8 mouse cellular contexts compared by ENCODE assay signal in genomic region chr5:30870131-30870406, GRCm38 (mm10). TPM values are rescaled to one million over a fixed set of nuclear protein-coding genes. Genes with fewer than 3 reads are reported as not detected.
DNase-seq lines count a peak whose midpoint lies in the region; ATAC-seq and TF ChIP-seq lines count a peak whose summit lies in the region.

No protein-coding gene starts in this region.

- no peaks in the 10 kb centered on the region for H3K27me3 ChIP-seq in embryonic facial prominence, embryonic 12.5 days
- no peaks in the 10 kb centered on the region for H3K27me3 ChIP-seq in intestine, embryonic 14.5 days (replicated peaks; ENCODE audit: control insufficient read depth, insufficient read depth, low read length)
- H3K27me3 ChIP-seq in myocyte (ENCODE audit: control insufficient read depth, insufficient read depth, insufficient read length) = no peaks in the 10 kb centered on the region

- no peaks in the 10 kb centered on the region for H3K9me3 ChIP-seq in embryonic facial prominence, embryonic 12.5 days
- H3K9me3 ChIP-seq in intestine, embryonic 14.5 days (ENCODE audit: control insufficient read depth, low read length) = no peaks in the 10 kb centered on the region

- H3K27ac ChIP-seq in layer of hippocampus, adult 2 months = peak overlapping the region; percentile 93
- peak overlapping the region; percentile 75 for H3K27ac ChIP-seq in embryonic facial prominence, embryonic 12.5 days
- 0 out of 2 replicates have a peak overlapping the region, but pooled peaks have one; percentile 2 for H3K27ac ChIP-seq in intestine, embryonic 14.5 days (ENCODE audit: low read depth)

- DNase-seq in layer of hippocampus, adult 2 months (ENCODE audit: low spot score in 2 of 2) = no peak
- DNase-seq in layer of hippocampus, adult 18-20 months (ENCODE audit: low spot score in 2 of 2) = no peak
- no peak for DNase-seq in intestine, embryonic 14.5 days (ENCODE audit: low spot score)
- DNase-seq in adrenal gland, adult 2 months = no peak
- DNase-seq in layer of hippocampus, postnatal 25 days (ENCODE audit: extremely low spot score in 1 of 2, low spot score in 1 of 2) = no peak

- peaks cover 20% of the 10 kb centered on the region for H3K4me1 ChIP-seq in embryonic facial prominence, embryonic 12.5 days
- H3K4me1 ChIP-seq in intestine, embryonic 14.5 days (replicated peaks; ENCODE audit: control insufficient read depth, insufficient read depth, low read length) = peaks cover 13% of the 10 kb centered on the region

- 19% methylated on average over 2 of the region's 2 CpGs for WGBS in embryonic facial prominence, embryonic 12.5 days
- WGBS in intestine, embryonic 14.5 days = 20% methylated on average over 2 of the region's 2 CpGs

- peak overlapping the region; percentile 84 for H3K4me2 ChIP-seq in embryonic facial prominence, embryonic 12.5 days (replicated peaks)
- H3K4me2 ChIP-seq in intestine, embryonic 14.5 days (ENCODE audit: low read length) = peak overlapping the region; percentile 61
- H3K4me2 ChIP-seq in myocyte (ENCODE audit: low read depth) = peak overlapping the region; percentile 89

- H3K9ac ChIP-seq in embryonic facial prominence, embryonic 12.5 days = peak overlapping the region; percentile 79
- H3K9ac ChIP-seq in intestine, embryonic 14.5 days (ENCODE audit: low read length) = peak overlapping the region; percentile 92

- no peak for TF ChIP-seq POLR2A in myocyte (IDR thresholded peaks at IDR 0.05; ENCODE audit: insufficient read length, low read depth)

- ATAC-seq in embryonic facial prominence, embryonic 12.5 days (ENCODE audit: insufficient number of reproducible peaks, insufficient read depth, low FRiP score, low TSS enrichment) = no peak
- no peak for ATAC-seq in intestine, embryonic 14.5 days (replicated peaks; ENCODE audit: low FRiP score, low TSS enrichment, low read depth)
- ATAC-seq in megakaryocyte progenitor cell, adult 5-6 weeks (replicated peaks; ENCODE audit: poor library complexity) = no peak

- peaks cover 11% of the 10 kb centered on the region for H3K79me2 ChIP-seq in myocyte (ENCODE audit: control insufficient read depth, insufficient read depth)

- no peak for TF ChIP-seq CTCF in layer of hippocampus, adult 2 months (conservative IDR thresholded peaks at IDR 0.05)

- peak overlapping the region; percentile 53 for H3ac ChIP-seq in myocyte (ENCODE audit: control insufficient read depth, insufficient read length)

- H3K4me3 ChIP-seq in layer of hippocampus, adult 2 months = peak overlapping the region; percentile 89
- H3K4me3 ChIP-seq in embryonic facial prominence, embryonic 12.5 days = peak overlapping the region; percentile 82
- peak overlapping the region; percentile 95 for H3K4me3 ChIP-seq in intestine, embryonic 14.5 days (ENCODE audit: low read depth, low read length)
- H3K4me3 ChIP-seq in myocyte = peak overlapping the region; percentile 67

- H3K36me3 ChIP-seq in embryonic facial prominence, embryonic 12.5 days = peaks cover 48% of the 10 kb centered on the region
- H3K36me3 ChIP-seq in intestine, embryonic 14.5 days (ENCODE audit: control insufficient read depth, insufficient read depth, low read length) = peaks cover 41% of the 10 kb centered on the region
- peaks cover 23% of the 10 kb centered on the region for H3K36me3 ChIP-seq in myocyte (ENCODE audit: control insufficient read depth, insufficient read depth)

TF ChIP-seq in myocyte, 11 proteins besides CTCF, POLR2A, EP300 and RAD21:
- TF ChIP-seq REST (IDR thresholded peaks at IDR 0.05; ENCODE audit: insufficient read depth, insufficient read length) (no peak), MYOG (IDR thresholded peaks at IDR 0.05; ENCODE audit: control insufficient read depth in 1 of 3, insufficient read depth in 1 of 3, insufficient read length in 2 of 3, low read depth in 2 of 3) (no peak), POLR2AphosphoS2 (IDR thresholded peaks at IDR 0.05; ENCODE audit: insufficient read length, low read depth) (no peak), SRF (IDR thresholded peaks at IDR 0.05; ENCODE audit: control insufficient read depth, insufficient read length, low read depth) (no peak), CEBPB (IDR thresholded peaks at IDR 0.05; ENCODE audit: insufficient read depth, poor library complexity, severe bottlenecking) (no peak), MAX (IDR thresholded peaks at IDR 0.05; ENCODE audit: low read depth) (no peak), MYOD1 (IDR thresholded peaks at IDR 0.05; ENCODE audit: control insufficient read depth in 1 of 3, insufficient read length in 2 of 3, low read depth in 2 of 3) (no peak), E2F4 (IDR thresholded peaks at IDR 0.05; ENCODE audit: insufficient read depth) (no peak), USF1 (IDR thresholded peaks at IDR 0.05; ENCODE audit: low read depth) (no peak), TCF3 (IDR thresholded peaks at IDR 0.05; ENCODE audit: insufficient read length, low read depth) (no peak), TCF12 (IDR thresholded peaks at IDR 0.05; ENCODE audit: insufficient read depth, poor library complexity, severe bottlenecking) (no peak)

RNA-seq across cellular contexts. Expression of gene Tmem214, which starts 2.3 kb away (rescaled TPM):
- 10 to 100 TPM; 60.8 to 63.2 TPM for total RNA-seq in layer of hippocampus, adult 2 months (2021)
- 10 to 100 TPM; 63.6 to 63.7 TPM for total RNA-seq in layer of hippocampus, adult 18-20 months (2021)
- 78.5 and 85.9 TPM in 2 replicates for polyA plus RNA-seq in embryonic facial prominence, embryonic 12.5 days (2016; fragmentation: Nextera tagmentation; extraction: Ambion mirVana)
- polyA plus RNA-seq in intestine, embryonic 14.5 days (2014; fragmentation: Nextera tagmentation; extraction: Ambion mirVana) = 59.9 and 60.7 TPM in 2 replicates
- polyA plus RNA-seq in myocyte (2012; fragmentation: generic; extraction: Trizol) = 52.8 TPM
- total RNA-seq in adrenal gland, adult 2 months (2021) = 10 to 100 TPM; 51.9 to 62.2 TPM
- 87.6 and 96.9 TPM in 2 replicates for polyA plus RNA-seq in adrenal gland, adult 2 months (2012; rRNA removed)
- total RNA-seq in megakaryocyte progenitor cell, adult 5-6 weeks (2015) = 18.2 and 23.9 TPM in 2 replicates
- total RNA-seq in megakaryocyte progenitor cell, adult 5-6 weeks (2017) = 20.9 and 38.4 TPM in 2 replicates
- total RNA-seq in layer of hippocampus, postnatal 25 days (2021) = 10 to 100 TPM; 60.4 to 60.8 TPM

RNA-seq across cellular contexts. Expression of gene Agbl5, which starts 18.4 kb away (rescaled TPM):
- total RNA-seq in layer of hippocampus, adult 2 months (2021) = 10 to 100 TPM; 12.2 to 15.5 TPM
- 10 to 100 TPM; 11.5 to 13.3 TPM for total RNA-seq in layer of hippocampus, adult 18-20 months (2021)
- 31.9 and 34.1 TPM in 2 replicates for polyA plus RNA-seq in embryonic facial prominence, embryonic 12.5 days (2016; fragmentation: Nextera tagmentation; extraction: Ambion mirVana)
- 25.4 and 26.4 TPM in 2 replicates for polyA plus RNA-seq in intestine, embryonic 14.5 days (2014; fragmentation: Nextera tagmentation; extraction: Ambion mirVana)
- 3.1 TPM for polyA plus RNA-seq in myocyte (2012; fragmentation: generic; extraction: Trizol)
- total RNA-seq in adrenal gland, adult 2 months (2021) = 1 to 10 TPM; 7.6 to 9.2 TPM
- polyA plus RNA-seq in adrenal gland, adult 2 months (2012; rRNA removed) = 25.3 and 27.5 TPM in 2 replicates
- 12.4 and 13.8 TPM in 2 replicates for total RNA-seq in megakaryocyte progenitor cell, adult 5-6 weeks (2015)
- 7.7 and 8.4 TPM in 2 replicates for total RNA-seq in megakaryocyte progenitor cell, adult 5-6 weeks (2017)
- 10 to 100 TPM; 13.0 to 14.5 TPM for total RNA-seq in layer of hippocampus, postnatal 25 days (2021)

RNA-seq across cellular contexts. Expression of gene Ost4, which starts 37.5 kb away (rescaled TPM):
- 10 to 100 TPM; 91.5 to 93.8 TPM for total RNA-seq in layer of hippocampus, adult 2 months (2021)
- 10 to 100 TPM; 97.5 to 98.5 TPM for total RNA-seq in layer of hippocampus, adult 18-20 months (2021)
- 346 and 376 TPM in 2 replicates for polyA plus RNA-seq in embryonic facial prominence, embryonic 12.5 days (2016; fragmentation: Nextera tagmentation; extraction: Ambion mirVana)
- 482 and 490 TPM in 2 replicates for polyA plus RNA-seq in intestine, embryonic 14.5 days (2014; fragmentation: Nextera tagmentation; extraction: Ambion mirVana)
- polyA plus RNA-seq in myocyte (2012; fragmentation: generic; extraction: Trizol) = 262 TPM
- total RNA-seq in adrenal gland, adult 2 months (2021) = 100 to 1,000 TPM; 256 to 264 TPM
- 120 and 143 TPM in 2 replicates for polyA plus RNA-seq in adrenal gland, adult 2 months (2012; rRNA removed)
- 439 and 494 TPM in 2 replicates for total RNA-seq in megakaryocyte progenitor cell, adult 5-6 weeks (2015)
- 259 and 297 TPM in 2 replicates for total RNA-seq in megakaryocyte progenitor cell, adult 5-6 weeks (2017)
- total RNA-seq in layer of hippocampus, postnatal 25 days (2021) = 100 to 1,000 TPM in 1 of 2 experiments, 10 to 100 TPM in 1; 92.7 to 101 TPM

RNA-seq across cellular contexts. Expression of gene Emilin1, which starts 43.1 kb away (rescaled TPM):
- total RNA-seq in layer of hippocampus, adult 2 months (2021) = 1 to 10 TPM; 2.0 TPM
- 1 to 10 TPM; 1.9 TPM for total RNA-seq in layer of hippocampus, adult 18-20 months (2021)
- polyA plus RNA-seq in embryonic facial prominence, embryonic 12.5 days (2016; fragmentation: Nextera tagmentation; extraction: Ambion mirVana) = 248 and 252 TPM in 2 replicates
- 187 and 209 TPM in 2 replicates for polyA plus RNA-seq in intestine, embryonic 14.5 days (2014; fragmentation: Nextera tagmentation; extraction: Ambion mirVana)
- polyA plus RNA-seq in myocyte (2012; fragmentation: generic; extraction: Trizol) = 25.8 TPM
- 10 to 100 TPM; 40.3 to 62.0 TPM for total RNA-seq in adrenal gland, adult 2 months (2021)
- 64.1 and 75.1 TPM in 2 replicates for polyA plus RNA-seq in adrenal gland, adult 2 months (2012; rRNA removed)
- total RNA-seq in megakaryocyte progenitor cell, adult 5-6 weeks (2015) = 49.7 and 64.5 TPM in 2 replicates
- total RNA-seq in megakaryocyte progenitor cell, adult 5-6 weeks (2017) = 98.6 and 99.3 TPM in 2 replicates
- 1 to 10 TPM; 2.5 to 3.4 TPM for total RNA-seq in layer of hippocampus, postnatal 25 days (2021)

RNA-seq across cellular contexts. Expression of gene Khk, which starts 51.2 kb away (rescaled TPM):
- 10 to 100 TPM; 17.0 to 17.7 TPM for total RNA-seq in layer of hippocampus, adult 2 months (2021)
- total RNA-seq in layer of hippocampus, adult 18-20 months (2021) = 10 to 100 TPM; 14.8 to 16.3 TPM
- 13.7 and 14.2 TPM in 2 replicates for polyA plus RNA-seq in embryonic facial prominence, embryonic 12.5 days (2016; fragmentation: Nextera tagmentation; extraction: Ambion mirVana)
- polyA plus RNA-seq in intestine, embryonic 14.5 days (2014; fragmentation: Nextera tagmentation; extraction: Ambion mirVana) = 21.6 and 21.9 TPM in 2 replicates
- 16.6 TPM for polyA plus RNA-seq in myocyte (2012; fragmentation: generic; extraction: Trizol)
- 10 to 100 TPM; 37.2 to 44.3 TPM for total RNA-seq in adrenal gland, adult 2 months (2021)
- polyA plus RNA-seq in adrenal gland, adult 2 months (2012; rRNA removed) = 43.9 and 60.3 TPM in 2 replicates
- 74.3 and 88.2 TPM in 2 replicates for total RNA-seq in megakaryocyte progenitor cell, adult 5-6 weeks (2015)
- total RNA-seq in megakaryocyte progenitor cell, adult 5-6 weeks (2017) = 62.2 and 82.9 TPM in 2 replicates
- 10 to 100 TPM; 12.3 to 15.5 TPM for total RNA-seq in layer of hippocampus, postnatal 25 days (2021)

Comparison
In these comparisons a context has a peak if more than half of its experiments do, and no peak if none do; other contexts are left out.
1. H3K27ac ChIP-seq: peak in every context shown above with its lines; median percentile 93 in layer of hippocampus, adult 2 months; 75 in embryonic facial prominence, embryonic 12.5 days; 2 in intestine, embryonic 14.5 days.